Mouse (Mus musculus) cerebellum, adult 8-10 months (tissue): ENCODE measurements around the gene Tmem43.
"Not testable (repeated sequence)": the region's sequence is repeated elsewhere in the genome, so short reads cannot be mapped to it uniquely, and the experiment has no call there.

Experiments used
- DNase-seq: peaks from one replicate; pipeline ENCODE4 v3.0.0; 2022

The Tmem43 gene

GRCm38 (mm10) chr6:91472868-91473804, at the start of gene Tmem43, which contains the start of gene Chchd4:
Tmem43 (plus strand) TSS chr6:91473703.
Chchd4 (minus strand) TSS chr6:91473546.
- DNase-seq = peak; percentile 98

- no peak for DNase-seq
Observed at GRCm38 (mm10) chr6:91424151-91424550, 49.4 kb upstream of the Tmem43 start.

- DNase-seq = peak; percentile 95
Observed at GRCm38 (mm10) chr6:91440474-91441144, 32.9 kb upstream of the Tmem43 start.

- DNase-seq = no peak
Observed at GRCm38 (mm10) chr6:91441145-91441662, 32.3 kb upstream of the Tmem43 start.

DNA sequence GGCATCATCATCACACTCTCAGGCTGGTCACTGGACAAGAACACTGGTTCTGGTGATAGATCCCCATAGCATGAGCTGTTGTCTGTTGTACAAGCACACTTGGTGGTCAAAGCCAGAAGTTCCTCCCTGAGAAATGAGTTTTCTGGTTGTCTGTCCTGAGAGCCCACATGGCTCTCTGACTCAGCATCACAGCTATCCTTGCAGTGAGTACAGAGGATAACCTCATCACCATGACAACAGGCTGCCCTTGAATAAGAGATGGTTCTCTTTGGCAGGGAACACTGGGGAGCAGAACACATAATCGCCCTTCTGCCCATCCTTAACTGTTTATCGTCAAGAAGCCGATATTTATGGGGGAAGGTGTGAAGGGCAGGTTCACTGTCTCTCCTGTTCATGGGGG, 28.2 kb upstream of the Tmem43 start:
- no peak for DNase-seq

DNA sequence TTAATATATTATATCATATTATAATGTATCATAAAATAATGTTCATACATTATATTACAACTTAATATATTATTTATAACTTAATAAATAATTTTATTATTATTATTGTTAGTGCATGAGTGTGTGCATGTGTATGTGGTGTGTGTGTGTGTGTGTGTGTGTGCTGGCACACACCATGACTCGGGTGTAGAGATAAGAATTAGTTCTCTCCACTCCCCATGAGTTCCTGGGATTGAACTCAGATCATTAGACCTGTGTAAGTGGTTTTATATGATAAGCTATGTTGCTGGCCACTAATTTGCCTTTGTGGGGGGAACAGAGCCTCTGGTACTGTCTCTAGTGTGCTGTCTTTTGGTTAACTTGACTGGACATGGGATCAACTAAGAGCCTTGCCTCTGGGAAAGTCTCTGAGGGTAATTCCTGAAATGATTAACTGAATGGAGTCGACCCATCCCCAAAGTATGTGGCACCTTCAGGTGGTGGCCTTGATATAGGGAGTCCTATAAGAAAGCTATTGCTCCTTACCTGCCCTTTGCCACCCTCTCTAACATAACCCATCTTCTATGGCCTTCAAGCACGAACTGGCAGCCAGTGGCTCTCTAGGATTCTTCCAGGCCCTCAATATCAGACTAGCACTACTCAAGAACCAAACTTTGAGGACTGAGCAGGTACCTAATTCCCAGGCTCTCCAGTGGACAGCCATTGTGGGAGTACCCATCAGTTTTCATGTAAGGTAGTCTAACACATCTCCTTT, 23.9 kb upstream of the Tmem43 start:
- no peak for DNase-seq

- DNase-seq = no peak
Observed at GRCm38 (mm10) chr6:91452056-91452455, 21.4 kb upstream of the Tmem43 start.

DNA sequence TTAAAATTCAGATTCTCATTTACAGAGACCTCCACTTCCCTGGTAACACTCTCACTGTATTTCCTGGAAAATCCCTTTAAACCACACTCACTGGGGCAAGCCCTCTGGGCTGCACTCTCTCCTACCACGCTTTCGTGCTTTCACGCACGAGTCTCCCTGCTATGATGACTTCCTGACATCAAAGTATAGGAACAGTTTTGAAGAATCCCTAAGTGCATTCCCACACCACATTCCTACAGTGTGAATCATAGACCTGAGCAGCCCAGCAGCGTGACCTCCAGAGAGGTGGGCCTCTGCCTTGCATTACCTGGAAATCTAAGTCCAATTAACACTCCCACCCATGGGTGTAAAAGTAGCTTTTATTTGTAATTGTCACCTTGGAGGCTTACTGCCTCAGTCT, 19.0 kb upstream of the Tmem43 start:
- DNase-seq = no peak

DNA sequence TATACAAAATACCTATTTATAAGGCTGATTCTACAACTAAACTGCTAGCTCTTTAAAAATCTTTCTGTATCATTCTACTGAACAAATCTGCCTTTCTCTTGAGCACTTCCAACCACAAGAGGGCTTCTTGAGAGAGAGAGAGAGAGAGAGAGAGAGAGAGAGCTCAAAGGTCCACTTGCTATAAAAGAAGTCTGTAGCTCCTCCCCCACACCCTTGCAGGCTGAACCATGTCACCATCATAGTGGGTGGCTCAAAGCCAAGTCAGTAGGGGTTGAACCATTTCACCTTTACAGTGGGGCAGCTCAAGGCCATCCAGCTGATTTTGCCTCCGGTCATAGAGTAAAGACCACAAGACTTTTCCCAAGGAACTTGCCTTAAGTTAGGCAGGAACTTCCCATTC, 14.0 kb upstream of the Tmem43 start:
- no peak for DNase-seq

DNA sequence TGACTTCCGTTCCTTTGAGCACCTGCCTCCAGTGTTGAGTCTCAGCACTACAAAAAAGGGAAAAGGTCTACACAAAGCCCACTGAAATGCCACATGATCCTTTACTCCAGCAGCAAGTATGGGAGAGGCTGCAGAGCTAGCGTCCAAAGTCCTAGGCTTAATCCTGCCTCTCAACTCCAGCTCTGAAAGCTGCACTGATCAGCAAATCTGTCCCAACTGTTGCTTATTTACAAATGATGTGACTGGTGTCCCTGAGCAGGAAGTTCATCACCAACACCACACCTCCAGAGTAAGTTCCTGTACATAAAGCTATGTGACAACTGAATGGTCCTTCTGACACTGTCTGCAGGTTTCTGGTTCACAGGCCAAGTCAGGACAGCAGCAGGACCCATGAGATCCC, 7.7 kb upstream of the Tmem43 start:
- no peak for DNase-seq

- DNase-seq = no peak
Observed at GRCm38 (mm10) chr6:91467106-91467505, 6.4 kb upstream of the Tmem43 start.

GRCm38 (mm10) chr6:91470712-91471111, 2.8 kb upstream of the Tmem43 start:
- DNase-seq = no peak

DNA sequence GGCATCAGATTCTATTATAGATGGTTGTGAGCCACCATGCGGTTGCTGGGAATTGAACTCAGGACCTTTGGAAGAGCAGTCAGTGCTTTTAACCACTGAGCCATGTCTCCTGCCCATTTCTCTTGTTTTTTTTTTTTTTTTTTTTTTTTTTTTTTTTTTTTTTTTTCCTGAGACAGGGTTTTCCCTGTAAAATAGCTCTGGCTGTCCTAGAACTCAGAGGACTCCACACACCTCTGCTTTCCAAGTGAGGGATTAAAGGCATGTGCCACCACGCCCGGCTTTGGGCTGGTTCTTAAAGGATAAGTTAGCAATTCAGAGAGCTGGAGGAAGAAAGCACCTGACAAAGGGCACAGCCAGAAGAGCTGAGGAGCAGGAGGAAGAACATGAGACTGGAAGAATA, 2.1 kb upstream of the Tmem43 start:
- not testable (repeated sequence) for DNase-seq

DNA sequence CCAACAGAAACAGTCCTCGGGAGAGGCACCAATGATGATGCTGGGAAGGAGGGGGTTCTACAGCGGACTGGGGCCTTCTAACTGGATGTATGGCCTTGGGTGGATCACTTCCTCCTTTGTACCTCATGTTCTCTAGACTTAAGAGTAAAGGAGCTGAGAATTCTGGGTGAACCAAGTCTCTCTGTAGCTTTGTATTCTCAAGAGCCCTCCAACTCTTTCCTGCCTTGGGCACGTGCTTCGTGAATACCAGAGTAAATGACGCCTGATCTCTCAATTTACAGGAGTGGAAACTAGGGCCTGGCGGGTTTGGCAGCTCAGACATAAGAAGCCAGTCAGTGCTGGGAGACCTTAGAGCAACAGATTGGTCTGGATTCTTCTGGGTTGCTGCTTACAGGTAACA, 1.2 kb upstream of the Tmem43 start:
- no peak for DNase-seq

DNA sequence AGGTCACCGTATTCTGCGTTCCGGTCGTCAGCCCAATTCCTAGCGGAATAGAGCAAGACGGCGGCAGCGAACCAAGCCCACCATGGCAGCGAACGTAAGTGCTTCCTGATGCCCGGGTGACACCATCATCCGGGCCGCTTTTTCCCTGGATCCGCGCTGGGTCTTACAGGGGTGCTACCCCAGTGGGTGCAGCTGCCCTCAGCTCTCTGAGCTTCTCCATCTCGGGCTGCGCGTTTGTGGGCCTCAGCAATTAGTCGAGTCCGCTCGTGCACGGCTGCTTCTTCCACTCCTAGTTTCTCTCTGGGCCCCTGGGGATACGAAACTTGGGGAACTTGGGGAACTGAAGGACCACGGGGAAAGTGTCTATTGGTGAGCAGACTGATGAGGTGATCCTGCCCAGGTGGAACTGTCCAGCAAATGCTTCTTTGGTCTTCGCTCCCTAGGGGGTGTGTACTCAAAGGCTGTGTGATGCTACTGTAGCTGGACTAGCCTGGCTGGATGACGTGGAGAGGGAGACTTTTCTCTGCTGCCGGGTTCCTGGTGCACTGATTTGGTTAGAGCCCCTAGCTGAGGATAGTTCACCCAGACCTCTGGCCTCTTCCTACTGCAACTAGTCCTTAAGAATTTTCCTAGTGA, 420 bp downstream of the Tmem43 start:
- DNase-seq = no peak

DNA sequence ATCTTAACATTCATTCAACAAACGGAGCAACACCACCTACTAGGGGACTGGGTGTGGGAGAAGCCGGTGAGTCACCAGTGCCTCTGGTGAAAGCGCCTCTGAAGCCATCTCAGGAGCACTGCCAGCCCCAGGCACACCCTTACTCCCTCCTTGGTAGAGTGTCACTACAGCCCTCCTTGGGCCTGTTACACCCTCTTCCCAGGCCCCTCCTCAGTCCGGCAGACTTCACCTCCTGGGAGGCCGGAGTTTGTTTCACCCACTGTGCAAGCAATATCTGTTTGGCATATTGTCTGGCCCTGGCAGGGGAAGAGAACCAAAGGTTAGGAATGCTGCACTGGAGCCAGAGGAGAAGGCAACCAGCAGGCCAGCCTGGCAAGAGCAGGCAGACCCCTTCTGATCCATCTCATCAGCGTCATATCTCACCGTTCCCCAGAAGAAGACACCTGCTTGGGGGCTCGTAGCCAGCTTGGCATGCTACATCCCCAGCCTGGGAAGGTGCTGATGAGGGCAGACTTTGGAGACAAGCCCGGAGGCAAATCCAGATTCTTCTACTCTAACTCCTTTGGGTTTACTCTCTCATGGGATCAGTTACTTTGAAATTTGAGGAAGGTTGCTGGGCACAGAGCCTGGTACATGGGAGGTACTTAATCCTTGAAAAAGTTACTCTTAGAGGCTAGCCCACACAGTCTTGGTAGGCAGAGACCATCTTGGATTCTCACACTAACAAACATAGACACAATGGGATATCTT, 1.1 kb downstream of the Tmem43 start:
- peak; percentile 30 for DNase-seq

DNA sequence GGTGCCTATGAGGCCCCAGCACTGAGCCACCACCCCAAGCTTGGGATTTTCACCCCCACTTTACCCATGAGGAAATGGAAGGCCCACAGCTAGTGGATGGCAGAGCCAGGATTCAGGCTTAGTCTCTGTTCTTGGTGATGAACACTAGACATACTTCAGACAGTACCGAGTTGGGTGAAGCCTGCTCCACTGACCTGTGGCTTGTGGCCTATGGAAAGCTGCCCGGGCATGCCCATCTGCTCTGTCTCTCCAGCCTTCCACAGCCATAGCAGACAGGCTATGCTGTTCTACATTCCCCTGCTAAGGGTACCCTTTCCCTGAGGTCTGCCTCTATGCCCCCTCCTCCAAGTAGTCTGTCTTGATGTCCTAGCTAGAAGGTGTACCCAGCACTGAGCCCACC, 3.0 kb downstream of the Tmem43 start:
- no peak for DNase-seq

- DNase-seq = no peak
Observed at GRCm38 (mm10) chr6:91483371-91483770, 9.9 kb downstream of the Tmem43 start.

- no peak for DNase-seq
Observed at GRCm38 (mm10) chr6:91486736-91487453, 13.4 kb downstream of the Tmem43 start.

- no peak for DNase-seq
Observed at GRCm38 (mm10) chr6:91488496-91489212, 15.2 kb downstream of the Tmem43 start.
